ENCODE assay signal across 8 mouse cellular contexts in the genomic region with DNA sequence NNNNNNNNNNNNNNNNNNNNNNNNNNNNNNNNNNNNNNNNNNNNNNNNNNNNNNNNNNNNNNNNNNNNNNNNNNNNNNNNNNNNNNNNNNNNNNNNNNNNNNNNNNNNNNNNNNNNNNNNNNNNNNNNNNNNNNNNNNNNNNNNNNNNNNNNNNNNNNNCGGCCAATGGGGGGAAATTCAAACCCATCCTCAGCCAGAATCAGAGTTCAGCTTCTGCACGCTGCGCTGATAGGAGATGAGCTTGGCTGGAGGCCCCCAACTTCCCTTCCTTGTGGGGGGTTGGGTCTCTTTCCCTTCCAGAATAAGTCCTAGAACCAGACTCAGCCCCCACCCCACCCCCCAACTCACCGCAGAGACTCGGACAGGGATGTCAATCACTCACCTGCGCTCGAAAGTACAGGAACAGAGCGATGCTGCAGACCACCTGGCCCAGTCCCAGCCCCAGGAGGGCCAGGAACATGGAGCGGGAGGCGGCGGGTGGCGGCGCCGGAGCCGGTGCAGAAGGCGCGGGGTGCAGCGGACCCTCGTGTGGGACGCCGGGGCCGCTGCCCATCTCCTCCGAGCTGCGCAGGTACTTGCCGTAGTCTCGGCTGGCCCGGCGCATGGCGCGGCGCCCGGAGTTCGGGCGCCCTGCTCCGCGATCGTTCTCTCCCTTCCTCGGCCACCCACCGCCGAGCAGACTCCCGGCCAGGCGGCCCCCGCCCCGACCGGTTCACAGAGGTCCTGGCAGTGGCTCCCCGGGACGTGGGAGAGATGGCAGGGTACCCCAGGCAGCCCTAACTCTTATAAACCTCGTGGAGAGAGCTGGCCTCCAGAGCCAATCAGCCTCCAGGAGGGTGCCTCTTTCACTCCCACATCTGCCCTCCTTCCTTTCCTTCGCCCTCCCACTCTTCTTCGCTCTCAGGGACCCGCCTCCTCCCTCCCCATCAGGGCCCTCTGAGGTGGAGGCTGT. TPM values are rescaled to one million over a fixed set of nuclear protein-coding genes. Genes with fewer than 3 reads are reported as not detected.
DNase-seq lines count a peak whose midpoint lies in the region; ATAC-seq and TF ChIP-seq lines count a peak whose summit lies in the region.

TSS of gene Tnfsf11 (minus strand) at position 758 of the 952 bp plus-strand sequence.

- peak within 1 kb of the TSS; percentile 33 for H3ac ChIP-seq in C2C12 (ENCODE audit: control insufficient read depth, insufficient read length, low read depth)

- H3K79me3 ChIP-seq in C2C12 (ENCODE audit: low read depth), result no peaks in the 10 kb centered on the region

- H3K9me3 ChIP-seq in embryonic facial prominence, embryonic 10.5 days, result no peaks in the 10 kb centered on the region
- no peaks in the 10 kb centered on the region for H3K9me3 ChIP-seq in hindbrain, embryonic 16.5 days (ENCODE audit: control insufficient read depth, low read length)
- H3K9me3 ChIP-seq in midbrain, embryonic 16.5 days (replicated peaks; ENCODE audit: control insufficient read depth, low read length, poor library complexity, severe bottlenecking), result no peaks in the 10 kb centered on the region

- intact Hi-C loops in left cerebral cortex, postnatal 25 days (cut with DNase I), result no loop called here

- peak within 1 kb of the TSS; percentile 80 for H3K4me2 ChIP-seq in hindbrain, embryonic 16.5 days (ENCODE audit: low read length)
- H3K4me2 ChIP-seq in midbrain, embryonic 16.5 days (ENCODE audit: low read length), result peak within 1 kb of the TSS; percentile 87

- WGBS in embryonic facial prominence, embryonic 10.5 days, result 1% methylated on average over 51 of the region's 51 CpGs
- 3% methylated on average over 29 of the region's 51 CpGs for WGBS in hindbrain, embryonic 16.5 days
- 1% methylated on average over 47 of the region's 51 CpGs for WGBS in midbrain, embryonic 16.5 days

- H3K9ac ChIP-seq in hindbrain, embryonic 16.5 days (ENCODE audit: low read depth, low read length), result peak within 1 kb of the TSS; percentile 49
- H3K9ac ChIP-seq in midbrain, embryonic 16.5 days (ENCODE audit: low read depth, low read length), result peak within 1 kb of the TSS; percentile 49

- ATAC-seq in hindbrain, embryonic 16.5 days, result 0 out of 2 replicates have a peak, but pooled peaks have one; percentile 17
- peak; percentile 45; the same call in 1 of the 2 replicates for ATAC-seq in midbrain, embryonic 16.5 days
- no peak for ATAC-seq in megakaryocyte progenitor cell, adult 5-6 weeks (replicated peaks; ENCODE audit: poor library complexity)

- peak; percentile 20 for DNase-seq in gastrocnemius, postnatal 10 days
- no peak for DNase-seq in gastrocnemius, adult 8-10 months (ENCODE audit: low spot score in 2 of 2)
- peak; percentile 52 for DNase-seq in embryonic facial prominence, embryonic 10.5 days (ENCODE audit: low spot score)
- no peak for DNase-seq in left cerebral cortex, postnatal 25 days (ENCODE audit: low spot score in 2 of 2)

- peak within 1 kb of the TSS; percentile 18 for H3K4me3 ChIP-seq in C2C12 (ENCODE audit: insufficient read depth, poor library complexity, severe bottlenecking)
- peak within 1 kb of the TSS; percentile 63 for H3K4me3 ChIP-seq in embryonic facial prominence, embryonic 10.5 days
- peak within 1 kb of the TSS; percentile 45 for H3K4me3 ChIP-seq in hindbrain, embryonic 16.5 days (ENCODE audit: low read length)
- peak within 1 kb of the TSS; percentile 43 for H3K4me3 ChIP-seq in midbrain, embryonic 16.5 days (ENCODE audit: low read depth, low read length)

- TF ChIP-seq CTCF in C2C12 (IDR thresholded peaks at IDR 0.05; ENCODE audit: control insufficient read depth, insufficient read depth, insufficient read length), result no peak

- no peaks in the 10 kb centered on the region for H3K27me3 ChIP-seq in C2C12 (ENCODE audit: control insufficient read depth, insufficient read depth, insufficient read length)
- H3K27me3 ChIP-seq in embryonic facial prominence, embryonic 10.5 days (replicated peaks; ENCODE audit: low read depth, poor library complexity, severe bottlenecking), result peaks cover 42% of the 10 kb centered on the region
- peaks cover 6% of the 10 kb centered on the region; the same call in 1 of the 2 replicates for H3K27me3 ChIP-seq in hindbrain, embryonic 16.5 days (replicated peaks; ENCODE audit: control insufficient read depth, insufficient read depth, low read length)
- H3K27me3 ChIP-seq in midbrain, embryonic 16.5 days (ENCODE audit: control insufficient read depth, insufficient read depth, low read depth, low read length), result peaks cover 23% of the 10 kb centered on the region

- H3K27ac ChIP-seq in embryonic facial prominence, embryonic 10.5 days (replicated peaks), result peak within 1 kb of the TSS; percentile 54; the same call in 1 of the 2 replicates
- H3K27ac ChIP-seq in hindbrain, embryonic 16.5 days (ENCODE audit: low read depth, low read length), result no peak within 1 kb of the TSS
- H3K27ac ChIP-seq in midbrain, embryonic 16.5 days (ENCODE audit: low read length), result no peak within 1 kb of the TSS

- no peaks in the 10 kb centered on the region for H3K36me3 ChIP-seq in C2C12 (ENCODE audit: control insufficient read depth, insufficient read depth)
- no peaks in the 10 kb centered on the region for H3K36me3 ChIP-seq in embryonic facial prominence, embryonic 10.5 days (replicated peaks)
- H3K36me3 ChIP-seq in hindbrain, embryonic 16.5 days (ENCODE audit: control insufficient read depth, insufficient read depth, low read length), result no peaks in the 10 kb centered on the region
- H3K36me3 ChIP-seq in midbrain, embryonic 16.5 days (ENCODE audit: control insufficient read depth, insufficient read depth, low read length), result no peaks in the 10 kb centered on the region

- no peaks in the 10 kb centered on the region for H3K79me2 ChIP-seq in C2C12 (ENCODE audit: control insufficient read depth, insufficient read depth)

- H3K4me1 ChIP-seq in embryonic facial prominence, embryonic 10.5 days, result peaks cover 11% of the 10 kb centered on the region
- H3K4me1 ChIP-seq in hindbrain, embryonic 16.5 days (ENCODE audit: control insufficient read depth, insufficient read depth, low read depth, low read length), result peaks cover 4% of the 10 kb centered on the region; the same call in 1 of the 2 replicates
- 0 out of 2 replicates have a peak, but pooled peaks cover 2% of the 10 kb centered on the region for H3K4me1 ChIP-seq in midbrain, embryonic 16.5 days (ENCODE audit: control insufficient read depth, insufficient read depth, low read length)

TF ChIP-seq in C2C12, 6 proteins besides CTCF, POLR2A, EP300 and RAD21:
- TF ChIP-seq USF1 (IDR thresholded peaks at IDR 0.05; ENCODE audit: low read depth), result no peak
- TF ChIP-seq FOSL1 (IDR thresholded peaks at IDR 0.05; ENCODE audit: insufficient read depth, low read length, poor library complexity, severe bottlenecking), result no peak
- no peak for TF ChIP-seq CEBPB (IDR thresholded peaks at IDR 0.05; ENCODE audit: low read depth)
- TF ChIP-seq MYOG (IDR thresholded peaks at IDR 0.05; ENCODE audit: control insufficient read depth, extremely low read depth, insufficient read length), result no peak
- no peak for TF ChIP-seq MYOD1 (IDR thresholded peaks at IDR 0.05; ENCODE audit: control insufficient read depth, insufficient read length, low read depth)
- no peak for TF ChIP-seq MAX (IDR thresholded peaks at IDR 0.05)
TF ChIP-seq in C2C12: peak in this region for 0.

RNA-seq across cellular contexts. Expression of gene Tnfsf11, which starts in this region (rescaled TPM):
- total RNA-seq in gastrocnemius, postnatal 10 days (2021), result under 1 TPM in 1 of 2 experiments, not detected in 1; 0.41 TPM
- total RNA-seq in gastrocnemius, adult 8-10 months (2022), result not detected
- 0.11 TPM for polyA plus RNA-seq in C2C12 (2012; fragmentation: generic; extraction: Trizol)
- polyA plus RNA-seq in embryonic facial prominence, embryonic 10.5 days (2016; fragmentation: Nextera tagmentation; extraction: Ambion mirVana), result 0.09 TPM in 2 replicates
- polyA plus RNA-seq in hindbrain, embryonic 16.5 days (2015; fragmentation: Nextera tagmentation; extraction: Ambion mirVana), result 0.09 TPM in 1 of 2 replicates, not detected in the other
- 0.09 TPM in 1 of 2 replicates, not detected in the other for polyA plus RNA-seq in midbrain, embryonic 16.5 days (2015; fragmentation: Nextera tagmentation; extraction: Ambion mirVana)
- total RNA-seq in megakaryocyte progenitor cell, adult 5-6 weeks (2015), result not detected in 2 replicates
- not detected in 2 replicates for total RNA-seq in megakaryocyte progenitor cell, adult 5-6 weeks (2017)
- total RNA-seq in left cerebral cortex, postnatal 25 days (2021), result under 1 TPM in 1 of 2 experiments, not detected in 1; 0.14 TPM

Comparison
In these comparisons a context has a peak if more than half of its experiments do, and no peak if none do; other contexts are left out.
1. Peak in DNase-seq in gastrocnemius, postnatal 10 days; RNA of the gene not detected or under 1 TPM.
2. Peak in DNase-seq, H3K4me3 ChIP-seq and H3K27ac ChIP-seq in embryonic facial prominence, embryonic 10.5 days; RNA of the gene not detected or under 1 TPM.
3. Peak in ATAC-seq, H3K4me3 ChIP-seq, H3K9ac ChIP-seq and H3K4me2 ChIP-seq in hindbrain, embryonic 16.5 days; RNA of the gene not detected or under 1 TPM.
4. Peak in ATAC-seq, H3K4me3 ChIP-seq, H3K9ac ChIP-seq and H3K4me2 ChIP-seq in midbrain, embryonic 16.5 days; RNA of the gene not detected or under 1 TPM.